ENCODE assay signal across 9 mouse cellular contexts in genomic region chr2:107083071-107083885, GRCm38 (mm10). TPM values are rescaled to one million over a fixed set of nuclear protein-coding genes. Genes with fewer than 3 reads are reported as not detected.
DNase-seq lines count a peak whose midpoint lies in the region; ATAC-seq and TF ChIP-seq lines count a peak whose summit lies in the region.
"Had no signal": no experiment of that assay in that cellular context is flagged by ENCODE, and none has a peak within 500 bp of the region (broad histone marks: within the 10 kb centered on the region; RNA-seq: fewer than 3 reads in every experiment).

No protein-coding gene starts in this region.

- H3K9me3 ChIP-seq in kidney, postnatal 0 days (replicated peaks; ENCODE audit: low read length), result no peaks in the 10 kb centered on the region
- no peaks in the 10 kb centered on the region for H3K9me3 ChIP-seq in embryonic facial prominence, embryonic 11.5 days (replicated peaks; ENCODE audit: control insufficient read depth, low read length)
- no peaks in the 10 kb centered on the region for H3K9me3 ChIP-seq in hindbrain, embryonic 16.5 days (ENCODE audit: control insufficient read depth, low read length)
- no peaks in the 10 kb centered on the region for H3K9me3 ChIP-seq in midbrain, embryonic 10.5 days (replicated peaks)
- H3K9me3 ChIP-seq: stomach, embryonic 15.5 days had no signal

- peak; percentile 49 for DNase-seq in kidney, postnatal 0 days (ENCODE audit: low spot score)
- no peak for DNase-seq in kidney, adult 11 months
- DNase-seq in R1 (ENCODE audit: low read depth, low spot score), result peak; percentile 50
- peak; percentile 59 for DNase-seq in embryonic facial prominence, embryonic 11.5 days (ENCODE audit: low spot score)
- peak; percentile 33 for DNase-seq in midbrain, embryonic 10.5 days (ENCODE audit: low spot score)
- DNase-seq in adipocyte (ENCODE audit: low spot score), result no peak
- DNase-seq in gastrocnemius, postnatal 36 days, result no peak

- H3K9ac ChIP-seq in kidney, postnatal 0 days (ENCODE audit: low read depth, low read length), result no peak overlapping the region
- no peak overlapping the region for H3K9ac ChIP-seq in embryonic facial prominence, embryonic 11.5 days (replicated peaks; ENCODE audit: low read length)
- H3K9ac ChIP-seq in hindbrain, embryonic 16.5 days (ENCODE audit: low read depth, low read length), result no peak overlapping the region
- H3K9ac ChIP-seq: stomach, embryonic 15.5 days had no signal

- no peaks in the 10 kb centered on the region for H3K4me1 ChIP-seq in kidney, postnatal 0 days (replicated peaks; ENCODE audit: insufficient read depth, low read length)
- H3K4me1 ChIP-seq in embryonic facial prominence, embryonic 11.5 days (ENCODE audit: control insufficient read depth, insufficient read depth, low read length), result no peaks in the 10 kb centered on the region
- no peaks in the 10 kb centered on the region for H3K4me1 ChIP-seq in hindbrain, embryonic 16.5 days (ENCODE audit: control insufficient read depth, insufficient read depth, low read depth, low read length)
- H3K4me1 ChIP-seq in midbrain, embryonic 10.5 days, result peaks cover 4% of the 10 kb centered on the region; the same call in 1 of the 2 replicates
- H3K4me1 ChIP-seq: stomach, embryonic 15.5 days had no signal

- WGBS in kidney, postnatal 0 days, result 59% methylated on average over 14 of the region's 14 CpGs
- 47% methylated on average over 14 of the region's 14 CpGs for WGBS in embryonic facial prominence, embryonic 11.5 days
- 47% methylated on average over 14 of the region's 14 CpGs for WGBS in hindbrain, embryonic 16.5 days
- 58% methylated on average over 14 of the region's 14 CpGs for WGBS in midbrain, embryonic 10.5 days

- H3K36me3 ChIP-seq in kidney, postnatal 0 days (ENCODE audit: insufficient read depth, low read length), result no peaks in the 10 kb centered on the region
- no peaks in the 10 kb centered on the region for H3K36me3 ChIP-seq in embryonic facial prominence, embryonic 11.5 days (replicated peaks; ENCODE audit: control insufficient read depth, insufficient read depth, low read depth, low read length)
- H3K36me3 ChIP-seq in hindbrain, embryonic 16.5 days (ENCODE audit: control insufficient read depth, insufficient read depth, low read length), result no peaks in the 10 kb centered on the region
- H3K36me3 ChIP-seq in midbrain, embryonic 10.5 days, result no peaks in the 10 kb centered on the region
- H3K36me3 ChIP-seq: stomach, embryonic 15.5 days had no signal

- no peak for ATAC-seq in kidney, postnatal 0 days (replicated peaks; ENCODE audit: low FRiP score, low read depth)
- no peak for ATAC-seq in embryonic facial prominence, embryonic 11.5 days (replicated peaks; ENCODE audit: insufficient number of reproducible peaks, low FRiP score, low TSS enrichment, low read depth)
- peak; percentile 72 for ATAC-seq in hindbrain, embryonic 16.5 days

- no peak overlapping the region for H3K4me2 ChIP-seq in kidney, postnatal 0 days (ENCODE audit: low read length)
- H3K4me2 ChIP-seq in embryonic facial prominence, embryonic 11.5 days (ENCODE audit: low read depth, low read length), result no peak overlapping the region
- H3K4me2 ChIP-seq in hindbrain, embryonic 16.5 days (ENCODE audit: low read length), result no peak overlapping the region
- H3K4me2 ChIP-seq: stomach, embryonic 15.5 days had no signal

- TF ChIP-seq CTCF in kidney, postnatal 0 days (IDR thresholded peaks at IDR 0.05; ENCODE audit: low read depth), result peak; percentile 69

- H3K27me3 ChIP-seq in kidney, postnatal 0 days (ENCODE audit: insufficient read depth, low read length), result no peaks in the 10 kb centered on the region
- no peaks in the 10 kb centered on the region for H3K27me3 ChIP-seq in embryonic facial prominence, embryonic 11.5 days (ENCODE audit: control insufficient read depth, insufficient read depth, low read length)
- no peaks in the 10 kb centered on the region for H3K27me3 ChIP-seq in hindbrain, embryonic 16.5 days (replicated peaks; ENCODE audit: control insufficient read depth, insufficient read depth, low read length)
- H3K27me3 ChIP-seq in midbrain, embryonic 10.5 days (ENCODE audit: low read depth, poor library complexity, severe bottlenecking), result no peaks in the 10 kb centered on the region
- H3K27me3 ChIP-seq: stomach, embryonic 15.5 days had no signal

- intact Hi-C loops in gastrocnemius, postnatal 36 days (cut with DNase I), result no loop called here

- no peak overlapping the region for H3K4me3 ChIP-seq in kidney, postnatal 0 days (replicated peaks; ENCODE audit: low read depth, low read length)
- no peak overlapping the region for H3K4me3 ChIP-seq in embryonic facial prominence, embryonic 11.5 days (ENCODE audit: low read depth, low read length)
- H3K4me3 ChIP-seq in hindbrain, embryonic 16.5 days (ENCODE audit: low read length), result no peak overlapping the region
- H3K4me3 ChIP-seq in midbrain, embryonic 10.5 days, result no peak overlapping the region
- H3K4me3 ChIP-seq: stomach, embryonic 15.5 days had no signal

- no peak overlapping the region for H3K27ac ChIP-seq in kidney, postnatal 0 days
- no peak overlapping the region for H3K27ac ChIP-seq in embryonic facial prominence, embryonic 11.5 days (replicated peaks; ENCODE audit: low read depth, low read length)
- H3K27ac ChIP-seq in hindbrain, embryonic 16.5 days (ENCODE audit: low read depth, low read length), result no peak overlapping the region
- H3K27ac ChIP-seq in midbrain, embryonic 10.5 days (replicated peaks), result no peak overlapping the region
- H3K27ac ChIP-seq: stomach, embryonic 15.5 days had no signal

RNA-seq across cellular contexts. Expression of gene Fshb, which starts 23.8 kb away (rescaled TPM):
- polyA plus RNA-seq in kidney, postnatal 0 days (2015; fragmentation: Nextera tagmentation; extraction: Ambion mirVana), result not detected in 2 replicates
- not detected in 2 replicates for polyA plus RNA-seq in embryonic facial prominence, embryonic 11.5 days (2014; fragmentation: Nextera tagmentation; extraction: Ambion mirVana)
- polyA plus RNA-seq in hindbrain, embryonic 16.5 days (2015; fragmentation: Nextera tagmentation; extraction: Ambion mirVana), result not detected in 2 replicates
- not detected in 2 replicates for polyA plus RNA-seq in midbrain, embryonic 10.5 days (2016; fragmentation: Nextera tagmentation; extraction: Ambion mirVana)
- not detected for total RNA-seq in gastrocnemius, postnatal 36 days (2021)
- polyA plus RNA-seq: stomach, embryonic 15.5 days had no signal

Comparison
In these comparisons a context has a peak if more than half of its experiments do, and no peak if none do; other contexts are left out.
1. DNase-seq: peak in kidney, postnatal 0 days (single experiment), R1 (single experiment), embryonic facial prominence, embryonic 11.5 days (single experiment) and midbrain, embryonic 10.5 days (single experiment); none in kidney, adult 11 months (single experiment), adipocyte (single experiment) and gastrocnemius, postnatal 36 days (0 of 2).